Mouse (Mus musculus) MEL (cell line): ENCODE measurements around the gene Hist1h2ag. TPM values are rescaled to one million over a fixed set of nuclear protein-coding genes. Genes with fewer than 3 reads are reported as not detected.
A peak's percentile ranks its signal among the peaks of the same experiment; 100 is the strongest.

Source experiments
- DNase-seq: peaks from one replicate; pipeline ENCODE4 v3.0.0; 2011; ENCODE audit warnings: low read depth, low spot score
- H3K27ac ChIP-seq: 2 replicates; pipeline ENCODE4 v1.5.1; 2012; ENCODE audit warnings: low read depth, mild to moderate bottlenecking, control low read depth, low read length, moderate library complexity; ENCODE audit not compliant: control insufficient read depth
- H3K27me3 ChIP-seq, 2 experiments: fragments of 150-350 bp in 1 of 2; sonication (generic) in 1 of 2; 2 replicates each; pipeline ENCODE4 v1.6.1; 2012; ENCODE audit warnings: low read length in 2 of 2, mild to moderate bottlenecking in 2 of 2, improper control_type of control experiment in 1 of 2, moderate library complexity in 1 of 2; ENCODE audit not compliant: insufficient read depth in 2 of 2, control insufficient read depth in 1 of 2
- H3K36me3 ChIP-seq, 2 experiments: 2 replicates each; pipeline ENCODE4 v1.6.1; 2012 to 2014; ENCODE audit warnings: low read length in 2 of 2, improper control_type of control experiment in 1 of 2, inconsistent platforms in 1 of 2, mild to moderate bottlenecking in 1 of 2; ENCODE audit not compliant: insufficient read depth in 2 of 2, control insufficient read depth in 1 of 2
- H3K4me1 ChIP-seq, 2 experiments: fragments of 150-350 bp in 1 of 2; sonication (generic) in 1 of 2; 2 replicates each; pipeline ENCODE4 v1.6.1; 2012; ENCODE audit warnings: low read length in 2 of 2, improper control_type of control experiment in 1 of 2, mild to moderate bottlenecking in 1 of 2; ENCODE audit not compliant: insufficient read depth in 2 of 2, control insufficient read depth in 1 of 2
- H3K4me3 ChIP-seq, 2 experiments: fragments of 150-350 bp in 1 of 2; sonication (generic) in 1 of 2; 2 replicates each; pipeline ENCODE4 v1.5.1; 2012; ENCODE audit warnings: low read depth in 2 of 2, low read length in 2 of 2, mild to moderate bottlenecking in 2 of 2, moderate library complexity in 2 of 2, control low read depth in 1 of 2, improper control_type of control experiment in 1 of 2; ENCODE audit not compliant: control insufficient read depth in 1 of 2, insufficient read depth in 1 of 2
- H3K79me2 ChIP-seq: 2 replicates; pipeline ENCODE4 v1.6.1; 2012; ENCODE audit warnings: mild to moderate bottlenecking, low read length, moderate library complexity; ENCODE audit not compliant: control insufficient read depth, poor library complexity, insufficient read depth
- H3K9ac ChIP-seq: 2 replicates; pipeline ENCODE4 v1.6.1; 2012; ENCODE audit warnings: low read depth, mild to moderate bottlenecking, control low read depth, low read length, moderate library complexity; ENCODE audit not compliant: control insufficient read depth, poor library complexity, severe bottlenecking
- H3K9me3 ChIP-seq: fragments of 150-350 bp; sonication (generic); replicated peaks from 2 replicates; pipeline ENCODE4 v1.6.1; 2012; ENCODE audit warnings: mild to moderate bottlenecking, low read length, improper control_type of control experiment, moderate library complexity; ENCODE audit not compliant: insufficient read depth
- CTCF ChIP-seq, 3 experiments: IDR thresholded peaks in 2 of 3; conservative IDR thresholded peaks in 1 of 3; 2 replicates each; pipeline ENCODE4 v1.5.1; 2011 to 2012; ENCODE audit warnings: low read length in 3 of 3, low read depth in 2 of 3, mild to moderate bottlenecking in 2 of 3, improper control_type of control experiment in 1 of 3, inconsistent platforms in 1 of 3, mixed read lengths in 1 of 3, moderate library complexity in 1 of 3; ENCODE audit not compliant: control insufficient read depth in 1 of 3, insufficient read depth in 1 of 3, poor library complexity in 1 of 3, severe bottlenecking in 1 of 3
- ETS1 ChIP-seq: IDR thresholded peaks from 2 replicates; pipeline ENCODE4 v1.6.1; 2012; ENCODE audit warnings: low read depth, mild to moderate bottlenecking, inconsistent platforms, low read length, improper control_type of control experiment, moderate library complexity
- JUND ChIP-seq: IDR thresholded peaks from 2 replicates; pipeline ENCODE4 v1.6.1; 2011; ENCODE audit warnings: low read depth, mild to moderate bottlenecking, improper control_type of control experiment, low read length
- TAL1 ChIP-seq: IDR thresholded peaks from 2 replicates; pipeline ENCODE4 v1.6.1; 2012; ENCODE audit warnings: mild to moderate bottlenecking, inconsistent platforms, low read length, moderate library complexity, mixed read lengths
- TBP ChIP-seq: IDR thresholded peaks from 2 replicates; pipeline ENCODE4 v1.8.0; 2011; ENCODE audit warnings: low read depth, low read length, improper control_type of control experiment
- polyA plus RNA-seq, 2 experiments: library from polyadenylated mRNA; stranded (reverse) in 1 of 2; unstranded in 1 of 2; fragments of >175 nt in 1 of 2; fragments of >200 nt in 1 of 2; gene quantifications; 2 replicates each; pipeline versions ENCODE4 v1.2.1 to v1.2.4; 2012; ENCODE audit warnings: low replicate concordance in 2 of 2, low read depth in 1 of 2; ENCODE audit not compliant: insufficient read length in 2 of 2, insufficient read depth in 1 of 2, missing spikeins in 1 of 2
- total RNA-seq: library from RNA; depleted of rRNA; stranded (reverse); fragments of 300-350 nt; gene quantifications from 2 replicates; pipeline ENCODE4 v1.2.3, GENCODE M21; 2012

Gene Hist1h2ag
- total and polyA plus RNA-seq, 3 experiments = 5.9 to 766 TPM; not detected in 1

- Histone ChIP-seq H3K4me1 (peaks cover 0 to 4% of the 10 kb centered on the region in 2 experiments; a peak in 2 of 4 replicates), H3K9ac (peak overlapping the region; percentile 47), H3K27me3 (no peaks in the 10 kb centered on the region), H3K36me3 (peaks cover 0 to 7% of the 10 kb centered on the region in 2 experiments; a peak in 2 of 4 replicates), H3K79me2 (no peaks in the 10 kb centered on the region; the same call in 1 of the 2 replicates), H3K9me3 (no peaks in the 10 kb centered on the region), H3K4me3 (peak overlapping the region; percentile 35 to 55), H3K27ac (no peak overlapping the region)
- peak; percentile 75 for DNase-seq
- TF ChIP-seq ETS1 (no peak), CTCF (IDR thresholded peaks at IDR 0.05 in 2 of 3, conservative IDR thresholded peaks at IDR 0.05 in 1 of 3; ENCODE audit: control insufficient read depth in 1 of 3, insufficient read depth in 1 of 3, low read depth in 2 of 3, low read length in 3 of 3, poor library complexity in 1 of 3, severe bottlenecking in 1 of 3) (peak in 1 of 3 experiments; percentile 35; a peak in 3 of 6 replicates)
Observed at GRCm38 (mm10) chr13:22030493-22030892, 12.3 kb downstream of the Hist1h2ag start.

DNA sequence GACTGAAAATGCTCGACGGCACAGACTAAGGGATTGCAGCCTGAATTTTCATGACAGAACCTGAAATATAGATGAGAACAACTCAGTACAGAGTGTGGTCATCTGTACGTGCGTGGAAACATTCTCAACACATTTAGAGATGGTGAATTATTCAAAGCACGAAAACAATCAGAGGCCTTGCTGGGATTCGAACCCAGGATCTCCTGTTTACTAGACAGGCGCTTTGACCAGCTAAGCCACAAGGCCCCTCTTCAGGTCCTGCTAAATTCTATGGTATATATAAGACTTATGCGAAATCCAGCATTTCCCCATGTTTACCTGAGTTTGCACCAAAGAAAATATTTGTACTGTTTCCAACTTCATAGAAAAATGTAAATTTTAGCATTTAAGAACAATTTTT is 12.8 kb downstream of the Hist1h2ag start:
- DNase-seq = peak; percentile 90
- H3K4me1 ChIP-seq = peaks cover 0 to 4% of the 10 kb centered on the region in 2 experiments; a peak in 2 of 4 replicates

GRCm38 (mm10) chr13:22028673-22029460 is 13.9 kb downstream of the Hist1h2ag start:
- Histone ChIP-seq H3K4me3 (peak overlapping the region; percentile 60 to 80), H3K4me1 (peaks cover 0 to under 1% of the 10 kb centered on the region in 2 experiments; a peak in 2 of 4 replicates), H3K36me3 (no peaks in the 10 kb centered on the region; a peak in 2 of 4 replicates), H3K27me3 (no peaks in the 10 kb centered on the region), H3K79me2 (no peaks in the 10 kb centered on the region; the same call in 1 of the 2 replicates), H3K9me3 (no peaks in the 10 kb centered on the region), H3K27ac (peak overlapping the region; percentile 28; the same call in 1 of the 2 replicates), H3K9ac (peak overlapping the region; percentile 83)
- peak; percentile 100 for TF ChIP-seq TBP
- TF ChIP-seq TAL1 = no peak
- peak in 2 of 3 experiments; percentile 71 to 84; a peak in 4 of 6 replicates for TF ChIP-seq CTCF (IDR thresholded peaks at IDR 0.05 in 2 of 3, conservative IDR thresholded peaks at IDR 0.05 in 1 of 3; ENCODE audit: control insufficient read depth in 1 of 3, insufficient read depth in 1 of 3, low read depth in 2 of 3, low read length in 3 of 3, poor library complexity in 1 of 3, severe bottlenecking in 1 of 3)
- peak; percentile 93 for DNase-seq

More for the DNA sequence above, 12.8 kb downstream of the Hist1h2ag start:
- Histone ChIP-seq H3K4me3 (peak overlapping the region; percentile 35 to 80), H3K9ac (peak overlapping the region; percentile 56), H3K36me3 (peaks cover 0 to 7% of the 10 kb centered on the region in 2 experiments; a peak in 2 of 4 replicates), H3K79me2 (no peaks in the 10 kb centered on the region; the same call in 1 of the 2 replicates), H3K27ac (peak overlapping the region; percentile 11; the same call in 1 of the 2 replicates), H3K9me3 (no peaks in the 10 kb centered on the region), H3K27me3 (no peaks in the 10 kb centered on the region)
- TF ChIP-seq TBP = peak; percentile 99
- TF ChIP-seq JUND = no peak
